11 mouse cellular contexts compared by ENCODE assay signal in genomic region chr2:124524167-124524566, GRCm38 (mm10).
DNase-seq lines count a peak whose midpoint lies in the region; ATAC-seq and TF ChIP-seq lines count a peak whose summit lies in the region.
"Had no signal": no experiment of that assay in that cellular context is flagged by ENCODE, and none has a peak within 500 bp of the region (broad histone marks: within the 10 kb centered on the region; RNA-seq: fewer than 3 reads in every experiment).

No protein-coding gene starts in this region.

- intact Hi-C loops in heart, postnatal 14 days (cut with DNase I) = no loop called here

- no peaks in the 10 kb centered on the region for H3K36me3 ChIP-seq in hindbrain, embryonic 15.5 days
- H3K36me3 ChIP-seq in hindbrain, embryonic 11.5 days (ENCODE audit: control insufficient read depth, insufficient read depth, low read length) = no peaks in the 10 kb centered on the region
- no peaks in the 10 kb centered on the region for H3K36me3 ChIP-seq in midbrain, postnatal 0 days (ENCODE audit: insufficient read depth, low read length)
- no peaks in the 10 kb centered on the region for H3K36me3 ChIP-seq in midbrain, embryonic 10.5 days
- H3K36me3 ChIP-seq: heart, embryonic 13.5 days had no signal

- H3K4me2 ChIP-seq in hindbrain, embryonic 15.5 days = no peak overlapping the region
- H3K4me2 ChIP-seq in hindbrain, embryonic 11.5 days (replicated peaks; ENCODE audit: low read depth, low read length) = no peak overlapping the region
- H3K4me2 ChIP-seq in midbrain, postnatal 0 days (ENCODE audit: low read depth, low read length, poor library complexity, severe bottlenecking) = no peak overlapping the region
- H3K4me2 ChIP-seq: heart, embryonic 13.5 days; liver, embryonic 11.5 days had no signal

- 60% methylated on average over 3 of the region's 3 CpGs for WGBS in hindbrain, embryonic 15.5 days
- 84% methylated on average over 3 of the region's 3 CpGs for WGBS in hindbrain, embryonic 11.5 days
- WGBS in midbrain, postnatal 0 days = 71% methylated on average over 3 of the region's 3 CpGs
- WGBS in midbrain, embryonic 10.5 days = 92% methylated on average over 3 of the region's 3 CpGs

- no peaks in the 10 kb centered on the region for H3K9me3 ChIP-seq in hindbrain, embryonic 15.5 days
- H3K9me3 ChIP-seq in hindbrain, embryonic 11.5 days (ENCODE audit: control insufficient read depth, low read length) = no peaks in the 10 kb centered on the region
- no peaks in the 10 kb centered on the region for H3K9me3 ChIP-seq in midbrain, postnatal 0 days (ENCODE audit: low read length)
- H3K9me3 ChIP-seq in midbrain, embryonic 10.5 days (replicated peaks) = no peaks in the 10 kb centered on the region
- H3K9me3 ChIP-seq: heart, embryonic 13.5 days had no signal

- H3K4me3 ChIP-seq in hindbrain, embryonic 15.5 days = no peak overlapping the region
- H3K4me3 ChIP-seq in hindbrain, embryonic 11.5 days (ENCODE audit: low read depth, low read length) = no peak overlapping the region
- no peak overlapping the region for H3K4me3 ChIP-seq in midbrain, postnatal 0 days (ENCODE audit: low read depth, low read length)
- H3K4me3 ChIP-seq in midbrain, embryonic 10.5 days = no peak overlapping the region
- H3K4me3 ChIP-seq: heart, embryonic 13.5 days had no signal

- peak; percentile 42; the same call in 1 of the 2 replicates for ATAC-seq in hindbrain, embryonic 15.5 days (ENCODE audit: low FRiP score, low read depth)
- no peak for ATAC-seq in hindbrain, embryonic 11.5 days (ENCODE audit: low FRiP score)
- ATAC-seq in midbrain, postnatal 0 days (ENCODE audit: low FRiP score) = no peak
- ATAC-seq: intestine, embryonic 16.5 days had no signal

- TF ChIP-seq CTCF in midbrain, postnatal 0 days (IDR thresholded peaks at IDR 0.05) = no peak

- DNase-seq in hindbrain, embryonic 11.5 days (ENCODE audit: low spot score) = no peak
- DNase-seq in midbrain, postnatal 0 days (ENCODE audit: low spot score) = peak; percentile 69
- no peak for DNase-seq in midbrain, embryonic 10.5 days (ENCODE audit: low spot score)
- peak; percentile 30 to 45 for DNase-seq in heart, postnatal 14 days
- DNase-seq in skeletal muscle tissue, adult 2 months (ENCODE audit: low read depth, low spot score) = peak; percentile 11
- DNase-seq in B cell, adult 2 months = no peak
- DNase-seq: thymus, postnatal 14 days had no signal

- H3K27ac ChIP-seq in hindbrain, embryonic 15.5 days (replicated peaks) = no peak overlapping the region
- H3K27ac ChIP-seq in hindbrain, embryonic 11.5 days (ENCODE audit: low read depth, low read length) = no peak overlapping the region
- no peak overlapping the region for H3K27ac ChIP-seq in midbrain, postnatal 0 days (ENCODE audit: low read depth, low read length)
- H3K27ac ChIP-seq in midbrain, embryonic 10.5 days (replicated peaks) = no peak overlapping the region
- H3K27ac ChIP-seq: heart, embryonic 13.5 days had no signal

- no peak overlapping the region for H3K9ac ChIP-seq in hindbrain, embryonic 15.5 days
- no peak overlapping the region for H3K9ac ChIP-seq in hindbrain, embryonic 11.5 days (ENCODE audit: low read depth, low read length)
- H3K9ac ChIP-seq in midbrain, postnatal 0 days (replicated peaks; ENCODE audit: low read length, poor library complexity, severe bottlenecking) = no peak overlapping the region
- H3K9ac ChIP-seq: heart, embryonic 13.5 days had no signal

- H3K4me1 ChIP-seq in hindbrain, embryonic 15.5 days (replicated peaks) = no peaks in the 10 kb centered on the region
- H3K4me1 ChIP-seq in hindbrain, embryonic 11.5 days (replicated peaks; ENCODE audit: control insufficient read depth, insufficient read depth, low read length) = no peaks in the 10 kb centered on the region
- H3K4me1 ChIP-seq in midbrain, postnatal 0 days (ENCODE audit: insufficient read depth, low read length) = no peaks in the 10 kb centered on the region
- no peaks in the 10 kb centered on the region for H3K4me1 ChIP-seq in midbrain, embryonic 10.5 days

- H3K27me3 ChIP-seq in hindbrain, embryonic 15.5 days = no peaks in the 10 kb centered on the region
- H3K27me3 ChIP-seq in hindbrain, embryonic 11.5 days (ENCODE audit: control insufficient read depth, insufficient read depth, low read length) = no peaks in the 10 kb centered on the region
- no peaks in the 10 kb centered on the region for H3K27me3 ChIP-seq in midbrain, postnatal 0 days (ENCODE audit: insufficient read depth, low read length)
- H3K27me3 ChIP-seq in midbrain, embryonic 10.5 days (ENCODE audit: low read depth, poor library complexity, severe bottlenecking) = peaks cover 28% of the 10 kb centered on the region
- H3K27me3 ChIP-seq: heart, embryonic 13.5 days had no signal

Comparison
In these comparisons a context has a peak if more than half of its experiments do, and no peak if none do; other contexts are left out.
1. DNase-seq: peak in midbrain, postnatal 0 days (single experiment), heart, postnatal 14 days (2 of 2) and skeletal muscle tissue, adult 2 months (single experiment); none in hindbrain, embryonic 11.5 days (single experiment), midbrain, embryonic 10.5 days (single experiment) and B cell, adult 2 months (0 of 2).